Mouse (Mus musculus) ovary, postnatal 36 days (tissue): Measurements from ENCODE around the gene Fancg.

Experiments
- DNase-seq: peaks from one replicate; pipeline ENCODE4 v3.0.0; 2022; ENCODE audit warnings: low spot score, mixed read lengths

Fancg gene

DNA sequence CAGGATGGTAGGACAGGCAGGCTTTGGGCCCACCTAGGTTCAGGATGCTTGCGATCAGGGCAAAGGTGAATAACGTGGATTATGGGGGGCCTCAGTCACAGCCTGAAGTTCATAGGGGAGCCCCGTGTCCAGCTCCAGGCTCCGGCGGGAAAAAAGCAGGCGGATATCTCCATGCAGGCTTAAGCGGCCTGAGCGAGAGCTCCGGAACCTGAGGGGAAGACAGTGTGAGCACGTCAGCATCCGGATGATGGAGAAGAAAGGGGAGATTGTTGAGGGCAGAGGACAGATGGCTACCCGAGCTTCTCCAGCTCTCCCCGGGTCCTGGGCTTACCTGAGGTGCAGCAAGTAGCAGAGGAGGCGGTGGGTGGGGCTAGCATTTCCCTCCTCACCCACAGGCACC, 23.2 kb upstream of the Fancg start:
- no peak for DNase-seq

DNA sequence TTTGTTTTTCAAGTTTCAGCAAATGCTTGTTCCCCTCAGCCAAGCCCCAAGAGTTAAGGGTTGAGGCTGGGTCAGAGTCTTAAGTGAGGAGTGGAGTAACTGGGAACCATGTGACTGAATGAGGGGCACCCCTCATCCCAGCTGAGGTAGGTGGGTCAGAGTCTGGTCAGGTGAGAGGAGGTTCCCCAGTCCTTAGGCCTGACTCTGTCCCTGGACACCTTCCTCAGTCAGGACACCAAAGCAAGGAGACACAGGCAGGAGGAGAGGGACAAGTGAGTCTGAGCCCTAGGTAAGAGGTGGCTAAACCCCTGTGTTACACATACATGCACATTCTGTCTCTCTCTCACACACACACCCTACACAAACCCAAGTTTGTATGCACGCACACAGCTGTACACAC, 22.2 kb upstream of the Fancg start:
- no peak for DNase-seq

DNA sequence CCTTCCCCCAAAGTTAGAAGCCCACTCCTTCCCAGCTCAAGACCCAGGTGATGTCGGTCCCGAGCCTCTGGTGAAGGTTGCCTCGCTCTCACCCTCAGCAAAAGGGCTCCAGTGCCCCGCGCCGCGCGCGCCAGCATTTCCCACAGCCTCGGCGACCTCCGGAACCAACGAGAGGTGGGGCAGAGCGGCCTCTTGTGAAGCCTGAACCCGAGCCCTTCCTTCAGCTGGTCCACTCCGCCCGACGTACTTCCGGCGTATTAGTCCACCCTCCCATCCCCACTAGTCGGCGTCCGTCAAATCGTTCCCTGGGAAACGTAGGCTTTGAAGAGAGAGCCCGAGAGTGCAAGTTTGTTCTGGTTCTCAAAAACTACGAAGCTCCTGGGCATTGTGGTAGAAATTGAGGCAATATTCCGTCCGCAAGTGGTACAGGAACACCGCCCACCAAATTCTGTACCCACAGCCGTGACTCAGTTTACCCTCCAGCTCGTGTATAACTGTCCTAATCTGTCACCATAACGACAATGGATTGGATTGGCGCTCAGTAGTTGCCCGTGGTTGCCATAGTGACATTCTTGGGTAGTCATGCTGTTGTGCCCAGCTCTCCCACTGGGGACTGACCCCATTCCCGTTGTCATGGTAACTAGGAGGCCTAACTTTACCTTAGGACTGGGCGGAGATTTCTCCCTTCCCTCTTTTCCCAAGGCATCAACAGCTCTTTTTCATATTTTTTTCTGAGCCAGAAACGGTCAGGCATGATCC, 21.1 kb upstream of the Fancg start, which contains the start of gene Stoml2:
Gene Stoml2, minus strand, starts transcription at position 474 of the 759 bp plus-strand sequence.
- peak; percentile 90 for DNase-seq

DNA sequence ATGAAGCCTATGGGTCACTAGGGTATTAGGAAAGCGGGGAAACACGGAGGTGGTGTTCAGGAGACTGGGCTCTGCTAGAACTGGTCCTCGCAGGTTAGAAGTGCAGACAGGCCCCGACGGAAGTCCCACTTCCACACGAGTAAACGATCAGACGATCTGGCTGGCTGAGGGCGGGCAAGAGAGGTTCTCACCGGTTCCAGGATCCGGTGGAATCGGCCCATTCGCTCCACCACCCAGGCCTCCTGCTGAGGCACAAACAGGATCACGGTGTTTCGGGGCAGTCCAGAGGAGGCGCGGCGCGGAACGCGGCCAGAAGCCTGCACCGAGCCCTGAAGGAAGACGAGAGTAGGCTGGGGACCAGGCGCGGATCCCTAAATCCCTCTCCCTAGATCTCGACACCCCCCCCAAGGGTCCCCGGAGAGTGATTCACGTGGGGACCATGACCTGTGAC, 20.5 kb upstream of the Fancg start:
- DNase-seq, result no peak

DNA sequence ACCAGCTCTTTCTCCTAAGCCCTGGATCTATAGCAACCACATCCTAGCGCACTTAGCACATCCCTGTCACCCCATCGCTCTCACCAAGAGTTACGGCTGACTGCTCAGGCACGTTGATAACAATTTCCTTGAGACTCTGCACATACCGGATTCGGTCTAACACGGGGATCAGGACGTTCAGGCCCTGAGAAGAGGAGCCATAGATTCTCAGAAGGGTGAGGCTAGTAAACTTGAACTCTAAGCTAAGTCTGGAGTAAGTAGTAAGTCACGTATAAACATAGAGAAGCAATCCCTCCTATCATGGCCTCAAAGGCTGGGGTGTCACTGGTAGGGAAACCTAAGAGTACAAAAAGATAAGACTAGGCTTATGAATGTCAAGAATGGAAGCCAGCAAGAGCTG, 20.0 kb upstream of the Fancg start:
- no peak for DNase-seq

DNA sequence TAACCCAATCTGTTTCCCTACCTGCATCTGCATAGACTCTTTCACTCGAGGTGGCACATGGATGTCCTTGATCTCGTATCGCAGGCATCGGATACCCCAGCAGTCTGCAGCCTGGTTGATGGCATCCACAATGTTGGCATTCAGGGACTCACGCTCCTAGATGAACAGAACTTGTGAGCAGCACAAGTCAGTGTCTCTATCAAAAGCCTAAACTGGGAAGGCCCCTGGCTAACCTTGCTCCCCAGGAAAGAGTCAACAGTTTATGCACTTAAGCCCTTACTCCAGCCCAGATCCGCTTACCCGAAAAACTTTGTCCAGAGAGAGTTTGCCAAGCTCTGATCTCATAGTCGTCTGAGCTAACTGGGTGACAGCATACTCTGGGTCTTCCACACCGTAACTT, 19.4 kb upstream of the Fancg start:
- DNase-seq, result no peak

DNA sequence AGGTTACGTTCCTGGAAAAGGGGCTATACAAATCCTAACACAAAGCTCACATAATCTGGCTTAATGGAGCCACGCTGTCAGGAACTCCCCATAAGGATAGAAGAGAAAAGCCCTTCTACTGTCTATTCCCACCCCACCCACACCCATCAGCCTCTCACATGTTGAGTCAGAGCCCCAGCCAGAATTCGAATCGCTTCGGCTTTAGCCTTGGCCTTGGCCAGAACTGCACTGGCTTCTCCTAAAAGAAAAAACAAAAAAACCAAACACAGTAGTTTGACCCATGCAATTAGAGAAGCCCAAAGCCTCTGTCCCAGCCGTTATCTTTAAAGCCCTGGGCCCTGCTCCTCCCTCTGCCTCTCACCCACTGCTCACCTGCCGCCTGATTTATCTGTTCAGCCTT, 18.8 kb upstream of the Fancg start:
- DNase-seq, result no peak

DNA sequence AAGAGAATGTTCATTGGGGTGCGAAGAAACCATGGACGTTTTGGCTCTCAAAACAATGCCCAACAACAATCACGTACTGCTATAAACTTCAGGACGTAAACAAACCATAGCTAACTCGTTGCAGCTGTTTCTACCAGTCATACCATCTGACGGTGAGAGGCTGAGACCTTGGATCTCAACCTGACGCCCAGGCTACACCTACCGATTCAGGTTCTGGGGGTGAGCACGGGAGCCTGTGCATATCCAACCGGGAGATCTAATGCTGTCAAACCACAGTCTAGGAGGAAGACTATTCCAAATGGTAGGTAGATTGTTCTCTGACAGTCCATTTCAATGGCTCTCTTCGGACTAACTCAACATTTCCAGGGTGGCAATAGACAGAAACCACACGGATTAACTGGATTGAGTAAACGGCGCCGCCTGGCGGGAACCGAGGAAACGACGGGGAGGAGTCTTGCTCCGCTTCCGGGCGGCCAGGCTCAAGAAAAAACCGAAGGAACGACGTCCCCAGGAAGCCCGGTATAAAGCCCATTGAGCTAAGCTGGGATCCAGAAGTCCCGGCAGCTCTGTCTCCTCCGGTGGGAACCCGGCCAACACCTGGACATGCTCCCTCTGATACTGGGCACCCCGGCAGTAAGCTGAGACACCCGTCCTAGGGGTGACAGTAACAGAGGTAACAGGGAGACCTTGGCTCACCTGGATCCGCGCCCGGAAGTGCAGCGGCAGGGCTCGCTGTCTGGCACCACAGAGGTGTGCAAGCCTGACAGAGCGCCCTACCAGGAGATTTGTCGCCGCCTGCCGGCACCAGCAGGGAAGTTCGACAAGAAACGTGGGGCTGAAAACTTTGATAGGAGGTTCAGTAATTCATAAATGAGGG, 15.0 kb upstream of the Fancg start, which contains the start of gene Pigo:
Gene Pigo, minus strand, starts transcription at position 736 of the 877 bp plus-strand sequence.
- peak; percentile 93 for DNase-seq

DNA sequence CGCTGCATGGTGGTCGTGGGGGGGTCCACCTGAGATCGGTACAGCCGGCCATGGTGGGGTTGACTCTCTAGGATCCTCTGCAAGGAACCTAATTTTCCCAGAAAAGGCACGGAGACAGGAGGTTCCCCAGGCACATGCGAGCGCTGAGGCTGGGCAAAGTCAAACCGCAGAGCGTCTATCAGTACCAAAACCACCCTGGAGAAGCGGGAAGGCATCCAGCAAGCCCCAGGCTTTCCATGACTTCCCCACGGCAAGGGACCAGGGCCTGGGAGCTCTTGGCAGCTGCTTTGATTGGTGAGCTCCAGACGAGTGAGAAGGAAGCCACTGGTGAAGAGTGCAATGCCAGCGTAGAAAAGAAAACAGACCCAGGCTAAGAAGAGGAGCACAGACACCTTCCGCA, 14.4 kb upstream of the Fancg start:
- DNase-seq, result no peak

DNA sequence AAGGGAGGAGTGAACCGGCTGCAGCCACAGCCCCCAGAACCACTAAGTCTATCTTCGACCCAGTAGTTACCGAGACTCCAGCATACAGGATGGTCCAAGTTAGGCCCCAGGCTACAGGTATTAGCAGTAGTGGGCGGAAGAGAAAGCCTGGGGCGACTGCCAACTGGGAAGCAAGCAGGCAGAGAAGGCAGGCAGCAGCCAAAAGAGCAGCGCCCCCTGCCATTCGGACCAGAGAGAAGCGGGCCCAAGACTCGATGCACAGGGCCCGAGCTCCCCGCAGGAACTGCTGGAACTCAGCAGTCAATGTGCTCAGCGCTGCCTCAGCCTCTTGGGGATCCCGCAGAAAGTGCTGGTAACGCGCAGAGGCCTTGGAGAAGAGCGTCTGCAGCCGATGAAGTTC, 11.0 kb upstream of the Fancg start:
- DNase-seq, result no peak

DNA sequence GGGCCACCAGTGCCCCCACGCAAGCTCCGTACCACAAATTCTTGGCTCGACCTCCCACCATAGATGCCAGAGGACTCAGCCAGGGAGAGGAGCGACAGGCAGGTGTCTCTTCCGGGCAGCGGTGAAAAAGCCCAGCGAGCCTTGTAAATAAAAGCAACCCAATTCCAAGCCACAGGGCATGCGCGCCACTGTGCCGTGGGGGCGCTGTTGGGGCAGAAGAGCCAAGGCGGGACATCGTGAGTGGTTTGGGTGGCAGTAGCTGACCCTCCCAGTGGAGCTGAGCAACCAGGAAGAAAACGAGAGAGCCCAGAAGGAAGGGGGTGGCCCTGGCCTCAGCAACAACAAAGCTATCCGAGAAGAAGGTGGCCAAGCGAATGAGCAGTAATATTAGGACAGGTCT, 10.6 kb upstream of the Fancg start:
- no peak for DNase-seq

DNA sequence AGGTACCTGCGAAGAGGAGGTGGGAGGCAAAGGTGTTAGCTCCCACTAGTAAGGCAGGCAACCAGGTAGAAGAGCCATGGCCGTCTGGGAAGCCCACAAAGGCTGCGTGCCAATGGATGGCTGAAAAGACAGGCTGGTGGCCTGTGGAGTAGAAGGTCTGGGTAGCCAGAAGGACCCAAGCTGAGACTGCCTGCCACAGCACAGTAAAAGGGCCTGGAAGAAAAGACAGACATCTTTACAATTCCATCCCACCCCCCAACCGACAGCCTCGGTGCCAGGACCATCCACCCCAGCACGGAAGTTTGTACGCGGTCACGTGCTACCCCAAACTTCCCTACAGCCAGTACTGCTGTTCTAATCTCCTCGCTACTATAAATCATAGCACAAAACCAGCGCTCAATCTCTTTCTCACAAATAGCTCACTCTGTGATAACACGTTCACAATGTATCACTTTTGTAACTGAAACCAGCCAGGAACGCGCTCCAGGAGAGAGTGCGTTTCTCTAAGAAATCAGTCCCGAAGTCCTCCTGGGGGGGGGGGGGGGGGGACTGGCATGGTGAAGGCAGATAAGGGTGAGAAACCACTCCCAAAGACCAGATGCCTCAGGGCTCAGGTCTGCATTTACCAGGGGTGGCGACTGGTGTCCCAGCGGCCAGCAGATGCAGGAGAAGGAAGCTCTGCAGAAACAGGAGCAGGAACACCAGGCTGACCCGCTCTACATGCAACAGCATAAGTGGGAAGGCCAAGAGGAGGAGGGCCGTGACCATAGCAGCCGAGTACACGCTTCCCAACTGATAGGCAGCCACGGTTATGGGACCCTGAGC, 9.5 kb upstream of the Fancg start:
- no peak for DNase-seq

DNA sequence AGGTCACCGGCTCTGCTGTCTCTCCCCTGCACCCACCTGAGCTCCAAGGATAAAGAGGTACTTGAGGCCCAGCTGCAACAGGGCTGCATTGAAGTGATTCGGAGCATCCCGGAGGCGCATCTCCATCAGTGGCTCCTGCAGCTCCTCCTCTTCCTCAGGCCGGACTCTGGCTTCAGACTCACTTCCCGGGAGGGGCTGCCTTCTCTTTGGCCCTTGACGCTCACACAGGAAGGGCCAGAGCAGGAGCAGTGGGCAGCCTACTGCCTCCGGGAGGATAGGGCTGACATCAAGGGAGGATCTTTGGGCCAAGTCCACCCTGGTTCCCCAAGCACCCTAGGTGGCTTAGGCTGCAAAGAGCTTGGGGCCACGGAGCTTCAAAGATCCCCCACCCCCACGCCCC, 8.9 kb upstream of the Fancg start:
- no peak for DNase-seq

DNA sequence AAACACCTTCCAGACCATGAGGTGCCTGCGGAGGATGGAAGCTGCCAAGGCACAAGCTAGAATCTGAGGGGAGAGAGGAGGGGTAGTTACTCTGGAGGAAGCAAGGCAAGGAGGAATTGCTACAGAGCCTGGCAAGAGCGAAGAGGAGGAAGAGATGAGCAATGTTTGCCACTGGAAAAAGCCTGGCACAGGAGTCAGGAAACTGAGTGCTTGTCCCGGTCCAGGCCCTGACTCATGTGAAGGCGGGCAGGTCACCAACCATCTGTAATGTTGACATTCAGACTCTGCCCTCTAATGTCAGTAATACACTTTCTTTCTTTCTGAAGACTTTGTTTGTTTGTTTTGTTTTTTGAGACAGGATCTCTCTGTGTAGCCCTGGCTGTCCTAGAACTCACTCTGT, 7.8 kb upstream of the Fancg start:
- DNase-seq, result no peak

DNA sequence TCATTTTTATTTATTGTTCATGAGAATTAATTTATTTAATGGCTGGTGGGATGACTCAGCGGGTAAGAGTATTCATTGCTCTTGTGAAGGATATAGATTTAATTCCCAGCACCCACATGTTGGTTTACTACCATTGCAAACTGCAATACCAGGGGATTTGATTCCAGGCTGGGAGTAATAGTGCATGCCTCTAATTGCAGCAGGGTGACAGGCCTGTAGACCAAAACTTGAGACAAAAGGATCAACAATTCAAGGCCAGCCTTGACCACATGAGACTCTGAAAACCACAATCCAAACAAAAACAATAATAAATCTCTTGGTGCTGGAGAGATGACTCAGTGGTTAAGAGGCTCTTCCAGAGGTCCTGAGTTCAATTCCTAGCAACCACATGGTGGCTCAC, 1.8 kb upstream of the Fancg start:
- DNase-seq, result no peak

DNA sequence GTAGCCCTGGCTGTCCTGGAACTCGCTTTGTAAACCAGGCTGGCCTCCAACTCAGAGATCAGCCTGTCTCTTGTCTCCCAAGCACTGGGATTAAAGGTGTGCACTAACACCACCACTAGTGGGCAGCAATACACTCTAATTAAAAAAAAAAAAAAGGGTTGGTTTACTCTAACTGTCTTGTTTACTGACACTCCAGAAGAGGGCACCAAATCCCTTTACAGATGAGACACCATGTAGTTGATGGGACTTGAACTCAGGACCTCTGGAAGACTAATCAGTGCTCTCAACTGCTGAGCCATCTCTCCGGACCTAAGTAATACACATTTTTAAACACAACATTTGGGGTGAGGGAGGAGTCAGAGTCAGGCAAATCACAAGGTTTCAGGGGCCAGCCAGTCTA, 4.5 kb downstream of the Fancg start:
- DNase-seq, result no peak

DNA sequence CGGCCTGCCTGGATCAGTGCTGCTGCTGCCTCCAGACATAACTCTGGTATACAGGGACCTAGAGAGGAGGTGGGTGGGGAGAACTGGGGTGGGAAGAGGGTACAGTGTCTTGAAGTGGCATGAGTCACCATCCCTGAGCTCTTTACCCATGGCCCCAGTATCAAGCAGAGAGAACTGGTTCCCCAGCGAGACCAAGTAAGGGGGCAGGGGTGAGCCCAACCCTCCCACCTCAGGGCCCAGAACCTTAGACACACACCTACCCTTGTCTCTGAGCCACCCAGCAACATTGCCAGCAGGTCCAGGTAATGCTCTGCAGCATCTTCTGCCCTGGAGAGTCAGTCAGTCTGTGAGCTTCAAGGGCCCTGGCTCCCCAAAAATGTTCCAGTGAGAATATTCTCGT, 5.4 kb downstream of the Fancg start:
- DNase-seq, result no peak

DNA sequence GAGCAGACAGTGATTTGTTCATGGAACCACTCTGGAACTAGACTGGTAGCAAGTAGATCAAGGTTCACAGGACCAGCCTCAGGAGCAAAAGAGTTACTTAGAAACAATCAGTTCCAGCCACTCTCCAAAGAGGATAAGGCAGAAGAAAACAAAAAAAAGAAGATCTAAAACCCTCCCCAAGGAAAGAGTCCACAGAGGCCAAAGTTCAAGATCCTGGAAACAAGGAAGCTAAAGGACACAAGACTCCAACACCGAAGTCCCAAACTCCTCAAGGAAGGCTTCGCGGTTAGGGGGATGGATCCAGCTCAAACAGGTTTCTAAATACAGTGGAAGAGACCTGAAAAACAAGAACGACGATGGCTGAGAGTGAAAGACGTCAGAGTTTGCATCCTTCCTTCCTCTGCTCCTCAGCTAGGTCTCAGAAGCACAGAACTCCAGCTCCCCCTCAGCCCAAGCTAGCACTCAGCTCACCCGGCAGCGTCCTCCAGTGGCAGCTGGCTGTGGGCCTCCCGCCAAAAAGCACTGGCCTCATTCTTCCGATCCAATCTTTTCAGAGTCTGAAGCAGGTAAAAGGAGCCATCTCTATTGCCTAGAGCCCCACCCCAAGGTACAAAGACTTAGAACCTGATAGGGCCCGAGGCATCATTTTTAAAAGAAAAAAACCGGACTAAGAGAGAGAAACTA, 7.4 kb downstream of the Fancg start:
- DNase-seq, result no peak

DNA sequence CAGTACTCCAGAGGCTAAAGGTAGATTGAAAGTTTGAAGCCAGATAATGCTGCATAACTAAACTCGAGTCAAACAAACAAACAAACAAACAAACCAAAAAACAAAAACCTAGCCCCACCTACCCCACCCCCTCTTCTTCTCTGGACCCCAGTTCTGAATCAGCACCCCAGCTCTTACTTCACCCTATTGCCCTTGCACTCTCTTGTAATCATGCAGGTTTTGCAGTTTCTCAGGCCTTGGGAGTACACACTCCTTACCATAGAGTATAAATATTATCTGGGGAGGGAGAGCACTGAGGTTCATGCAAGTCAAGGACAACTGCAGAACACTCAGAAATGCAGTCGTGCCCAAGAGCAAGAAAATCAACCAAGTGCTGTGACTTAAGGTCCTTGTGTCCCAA, 9.0 kb downstream of the Fancg start:
- DNase-seq, result no peak

DNA sequence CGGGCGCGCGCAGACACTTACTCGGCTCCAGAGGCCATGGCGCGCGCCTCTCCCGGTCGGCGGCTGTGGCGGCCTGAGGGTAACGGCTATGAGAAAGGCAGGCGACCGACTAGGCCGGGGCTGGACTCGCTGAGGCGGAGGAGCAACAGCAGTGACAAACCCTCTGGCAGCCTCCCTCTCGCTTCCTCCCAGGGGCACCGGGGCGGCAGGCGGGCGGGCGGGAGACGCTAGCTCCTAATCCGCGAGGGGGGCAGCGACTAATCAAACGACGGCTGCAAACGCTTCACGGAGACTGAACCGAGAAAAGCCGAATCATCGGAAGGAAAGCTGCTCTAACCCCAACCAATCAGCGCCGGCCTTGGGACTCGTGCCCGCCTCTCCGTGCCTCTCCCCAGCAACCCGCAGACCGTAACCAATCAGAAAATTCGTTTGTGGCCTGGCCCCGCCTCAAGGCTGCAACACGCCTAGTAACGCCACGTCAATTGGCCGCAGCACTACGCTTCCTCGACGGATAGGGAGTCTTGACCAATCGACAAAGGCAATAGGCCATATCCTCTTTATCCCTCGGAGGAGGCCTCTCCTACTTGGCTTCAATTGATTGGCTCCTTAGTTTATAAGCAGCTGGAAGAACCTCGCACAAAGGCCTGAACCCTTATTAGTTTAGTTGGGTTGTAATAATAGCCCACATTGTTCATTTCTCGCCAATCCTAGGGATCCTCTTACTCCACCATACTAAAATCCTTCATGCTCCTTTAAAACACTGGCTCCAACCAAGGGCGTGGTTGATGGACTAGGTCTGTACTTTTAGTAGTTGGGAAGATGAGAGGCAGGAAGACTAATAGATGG, 9.9 kb downstream of the Fancg start, which contains the start of gene Vcp:
Gene Vcp, minus strand, starts transcription at position 367 of the 846 bp plus-strand sequence.
- DNase-seq, result peak; percentile 98
